Mouse (Mus musculus) hindbrain, embryonic 11.5 days (tissue): ENCODE results near the gene Tcp11l1. TPM values are rescaled to one million over a fixed set of nuclear protein-coding genes. Genes with fewer than 3 reads are reported as not detected.
A peak's percentile ranks its signal among the peaks of the same experiment; 100 is the strongest.

Source experiments
- ATAC-seq: fragments of 200-750 bp; cut with Nextera tagmentation; 2 replicates; pipeline ENCODE4 v1.8.0; 2017; ENCODE audit warnings: mild to moderate bottlenecking, moderate TSS enrichment, moderate library complexity; ENCODE audit not compliant: low FRiP score
- DNase-seq: peaks from one replicate; pipeline ENCODE4 v3.0.0-alpha.2; 2015; ENCODE audit warnings: low spot score
- H3K27ac ChIP-seq: fragments of 300-500 bp; sonication (generic); 2 replicates; pipeline ENCODE4 v1.5.1; 2014; ENCODE audit warnings: mild to moderate bottlenecking, low read depth, low read length
- H3K27me3 ChIP-seq: fragments of 300-500 bp; sonication (generic); 2 replicates; pipeline ENCODE4 v1.6.1; 2014; ENCODE audit warnings: mild to moderate bottlenecking, low read length, moderate library complexity, mixed read lengths; ENCODE audit not compliant: control insufficient read depth, insufficient read depth
- H3K36me3 ChIP-seq: fragments of 300-500 bp; sonication (generic); 2 replicates; pipeline ENCODE4 v1.6.1; 2014; ENCODE audit warnings: mild to moderate bottlenecking, low read length, moderate library complexity, mixed read lengths; ENCODE audit not compliant: control insufficient read depth, insufficient read depth
- H3K4me1 ChIP-seq: fragments of 300-500 bp; sonication (generic); replicated peaks from 2 replicates; pipeline ENCODE4 v1.6.1; 2014; ENCODE audit warnings: low read length, mixed read lengths; ENCODE audit not compliant: control insufficient read depth, insufficient read depth
- H3K4me2 ChIP-seq: fragments of 300-500 bp; sonication (generic); replicated peaks from 2 replicates; pipeline ENCODE4 v1.6.1; 2014; ENCODE audit warnings: mild to moderate bottlenecking, low read depth, low read length
- H3K4me3 ChIP-seq: fragments of 300-500 bp; sonication (generic); 2 replicates; pipeline ENCODE4 v1.5.1; 2014; ENCODE audit warnings: low read depth, low read length
- H3K9ac ChIP-seq: fragments of 300-500 bp; sonication (generic); 2 replicates; pipeline ENCODE4 v1.6.1; 2014; ENCODE audit warnings: low read depth, low read length
- H3K9me3 ChIP-seq: fragments of 300-500 bp; sonication (generic); 2 replicates; pipeline ENCODE4 v1.6.1; 2016; ENCODE audit warnings: low read length; ENCODE audit not compliant: control insufficient read depth
- WGBS: fragments of 180-500 bp; shearing (Covaris S2); extraction: QIAGEN DNeasy Blood & Tissue Kit; methylation state at CpG from one replicate; pipeline ENCODE4 v1.1.7; 2014; 5-methylcytosine and 5-hydroxymethylcytosine counted together
- polyA plus RNA-seq: library from polyadenylated mRNA; unstranded; fragments of >200 nt; fragmentation: Nextera tagmentation; extraction: Ambion mirVana; gene quantifications from 2 replicates; pipeline ENCODE4 v1.2.1, GENCODE M21; 2014

Gene Tcp11l1
- 68.5 and 69.5 TPM in 2 replicates for polyA plus RNA-seq

GRCm38 (mm10) chr2:104711585-104712485, at the start of gene Tcp11l1:
Gene Tcp11l1 (minus strand): TSS chr2:104712169.
- Histone ChIP-seq H3K36me3 (no peaks in the 10 kb centered on the region), H3K27me3 (no peaks in the 10 kb centered on the region), H3K9me3 (no peaks in the 10 kb centered on the region), H3K4me2 (peak within 1 kb of the TSS; percentile 55), H3K9ac (peak within 1 kb of the TSS; percentile 82), H3K4me3 (peak within 1 kb of the TSS; percentile 67), H3K4me1 (no peaks in the 10 kb centered on the region), H3K27ac (peak within 1 kb of the TSS; percentile 87)
- DNase-seq: peak; percentile 81
- peak; percentile 94 for ATAC-seq
- WGBS: under 1% methylated on average over 71 of the region's 99 CpGs

- H3K9ac ChIP-seq: no peak overlapping the region
- ATAC-seq (no peak), DNase-seq (peak; percentile 19)
- no peak overlapping the region for H3K4me2 ChIP-seq
- H3K4me1 ChIP-seq: no peaks in the 10 kb centered on the region
- WGBS: 67% methylated on average over 3 of the region's 3 CpGs
- H3K9me3 ChIP-seq: no peaks in the 10 kb centered on the region
- no peak overlapping the region for H3K27ac ChIP-seq
- no peaks in the 10 kb centered on the region for H3K27me3 ChIP-seq
- H3K36me3 ChIP-seq: no peaks in the 10 kb centered on the region
- H3K4me3 ChIP-seq: no peak overlapping the region
Observed at GRCm38 (mm10) chr2:104750611-104751010, 38.6 kb upstream of the Tcp11l1 start.

GRCm38 (mm10) chr2:104748652-104749183, 36.7 kb upstream of the Tcp11l1 start:
- no peak for ATAC-seq
- no peaks in the 10 kb centered on the region for H3K36me3 ChIP-seq
- no peak overlapping the region for H3K4me2 ChIP-seq
- H3K4me3 ChIP-seq: no peak overlapping the region
- no peaks in the 10 kb centered on the region for H3K27me3 ChIP-seq
- H3K9me3 ChIP-seq: no peaks in the 10 kb centered on the region
- no peak for DNase-seq
- no peaks in the 10 kb centered on the region for H3K4me1 ChIP-seq
- no peak overlapping the region for H3K27ac ChIP-seq
- no peak overlapping the region for H3K9ac ChIP-seq
- WGBS: 71% methylated on average over 5 of the region's 5 CpGs

- 53% methylated on average over 8 of the region's 8 CpGs for WGBS
- Histone ChIP-seq H3K27me3 (peaks cover 8% of the 10 kb centered on the region), H3K4me3 (no peak overlapping the region), H3K36me3 (no peaks in the 10 kb centered on the region), H3K27ac (no peak overlapping the region), H3K9ac (no peak overlapping the region), H3K9me3 (no peaks in the 10 kb centered on the region), H3K4me2 (no peak overlapping the region), H3K4me1 (no peaks in the 10 kb centered on the region)
- no peak for DNase-seq
- no peak for ATAC-seq
Observed at GRCm38 (mm10) chr2:104746251-104746650, 34.3 kb upstream of the Tcp11l1 start.

GRCm38 (mm10) chr2:104743971-104744370, 32.0 kb upstream of the Tcp11l1 start:
- WGBS: 44% methylated on average over 5 of the region's 5 CpGs
- peaks cover 10% of the 10 kb centered on the region for H3K27me3 ChIP-seq
- no peaks in the 10 kb centered on the region for H3K9me3 ChIP-seq

GRCm38 (mm10) chr2:104743160-104743559, 31.2 kb upstream of the Tcp11l1 start:
- no peak overlapping the region for H3K27ac ChIP-seq
- 0 out of 2 replicates have a peak, but pooled peaks have one; percentile 3 for ATAC-seq
- peaks cover 10% of the 10 kb centered on the region for H3K27me3 ChIP-seq
- no peak overlapping the region for H3K9ac ChIP-seq
- H3K9me3 ChIP-seq: no peaks in the 10 kb centered on the region
- H3K36me3 ChIP-seq: no peaks in the 10 kb centered on the region
- H3K4me3 ChIP-seq: peak overlapping the region; percentile 53
- peak overlapping the region; percentile 93 for H3K4me2 ChIP-seq
- 17% methylated on average over 7 of the region's 7 CpGs for WGBS
- DNase-seq: no peak
- H3K4me1 ChIP-seq: no peaks in the 10 kb centered on the region

More at GRCm38 (mm10) chr2:104743971-104744370, 32.0 kb upstream of the Tcp11l1 start:
- no peaks in the 10 kb centered on the region for H3K4me1 ChIP-seq
- H3K27ac ChIP-seq: no peak overlapping the region
- H3K4me2 ChIP-seq: no peak overlapping the region
- no peak overlapping the region for H3K4me3 ChIP-seq
- ATAC-seq (no peak), DNase-seq (no peak)
- no peak overlapping the region for H3K9ac ChIP-seq
- no peaks in the 10 kb centered on the region for H3K36me3 ChIP-seq

GRCm38 (mm10) chr2:104742741-104743064, 30.7 kb upstream of the Tcp11l1 start, which contains the start of gene Depdc7:
Gene Depdc7 (minus strand): TSS chr2:104742878.
- Histone ChIP-seq H3K4me1 (no peaks in the 10 kb centered on the region), H3K9me3 (no peaks in the 10 kb centered on the region), H3K9ac (peak within 1 kb of the TSS; percentile 42), H3K4me3 (peak within 1 kb of the TSS; percentile 53), H3K36me3 (no peaks in the 10 kb centered on the region), H3K27ac (no peak within 1 kb of the TSS), H3K4me2 (peak within 1 kb of the TSS; percentile 93), H3K27me3 (peaks cover 10% of the 10 kb centered on the region)
- under 1% methylated on average over 31 of the region's 31 CpGs for WGBS
- DNase-seq (peak; percentile 87), ATAC-seq (peak; percentile 92)

GRCm38 (mm10) chr2:104741896-104742740, 30.1 kb upstream of the Tcp11l1 start:
- no peaks in the 10 kb centered on the region for H3K9me3 ChIP-seq
- H3K36me3 ChIP-seq: no peaks in the 10 kb centered on the region
- no peak overlapping the region for H3K27ac ChIP-seq
- H3K4me1 ChIP-seq: no peaks in the 10 kb centered on the region
- peak overlapping the region; percentile 42 for H3K9ac ChIP-seq
- H3K27me3 ChIP-seq: peaks cover 10% of the 10 kb centered on the region
- H3K4me3 ChIP-seq: peak overlapping the region; percentile 53
- H3K4me2 ChIP-seq: peak overlapping the region; percentile 93
- ATAC-seq (peak; percentile 54), DNase-seq (peak; percentile 19)
- 7% methylated on average over 38 of the region's 46 CpGs for WGBS
